Mouse (Mus musculus) myocyte (in vitro differentiated cells): Measurements from ENCODE around the gene Peli2.

Experiments used
- CEBPB ChIP-seq: IDR thresholded peaks from 2 replicates; pipeline ENCODE4 v1.6.1; 2011; ENCODE audit warnings: mild to moderate bottlenecking, moderate library complexity; ENCODE audit not compliant: poor library complexity, insufficient read depth, severe bottlenecking
- E2F4 ChIP-seq: IDR thresholded peaks from one replicate; pipeline ENCODE4 v1.6.1; 2011; ENCODE audit warnings: mild to moderate bottlenecking, control low read depth, moderate library complexity; ENCODE audit not compliant: insufficient read depth
- MAX ChIP-seq: IDR thresholded peaks from one replicate; pipeline ENCODE4 v1.6.1; 2011; ENCODE audit warnings: low read depth, mild to moderate bottlenecking, control low read depth
- MYOG ChIP-seq, 3 experiments: IDR thresholded peaks; one replicate each; pipeline ENCODE4 v1.6.1; 2011; ENCODE audit warnings: control low read depth in 2 of 3, low read depth in 2 of 3, mild to moderate bottlenecking in 2 of 3; ENCODE audit not compliant: insufficient read length in 2 of 3, control insufficient read depth in 1 of 3, insufficient read depth in 1 of 3
- POLR2A ChIP-seq: IDR thresholded peaks from one replicate; pipeline ENCODE4 v1.6.1; 2011; ENCODE audit warnings: low read depth, mild to moderate bottlenecking, control low read depth, moderate library complexity; ENCODE audit not compliant: insufficient read length
- POLR2AphosphoS2 ChIP-seq: IDR thresholded peaks from one replicate; pipeline ENCODE4 v1.6.1; 2011; ENCODE audit warnings: low read depth, control low read depth; ENCODE audit not compliant: insufficient read length
- SRF ChIP-seq: IDR thresholded peaks from one replicate; pipeline ENCODE4 v1.6.1; 2011; ENCODE audit warnings: low read depth; ENCODE audit not compliant: control insufficient read depth, insufficient read length
- TCF12 ChIP-seq: IDR thresholded peaks from one replicate; pipeline ENCODE4 v1.6.1; 2011; ENCODE audit warnings: mild to moderate bottlenecking, control low read depth; ENCODE audit not compliant: poor library complexity, insufficient read depth, severe bottlenecking
- USF1 ChIP-seq: IDR thresholded peaks from one replicate; pipeline ENCODE4 v1.6.1; 2011; ENCODE audit warnings: low read depth, mild to moderate bottlenecking, control low read depth, moderate library complexity

DNA sequence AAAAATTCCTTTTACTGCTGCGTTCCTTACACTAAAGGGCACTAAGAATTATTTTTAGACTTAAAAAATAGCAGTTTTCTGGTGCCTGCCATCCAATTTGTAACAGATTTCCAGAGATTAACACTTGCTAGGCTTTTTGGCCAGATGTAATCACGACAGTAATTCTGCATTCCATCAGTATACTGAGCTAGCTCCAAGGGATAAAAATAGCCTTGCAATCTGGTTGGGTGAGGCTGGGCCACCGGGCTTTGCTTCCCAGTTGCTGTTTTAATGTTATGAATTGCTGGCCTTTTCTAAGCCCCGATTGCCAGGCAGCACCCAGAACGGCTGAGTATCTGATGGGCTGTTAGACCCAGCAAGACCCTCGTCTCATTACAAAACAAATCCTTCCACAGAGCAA is 182.6 kb downstream of the Peli2 start:
- TF ChIP-seq POLR2AphosphoS2 (no peak), USF1 (no peak), POLR2A (no peak), MAX (no peak), TCF12 (no peak), E2F4 (no peak), MYOG (IDR thresholded peaks at IDR 0.05; ENCODE audit: control insufficient read depth in 1 of 3, insufficient read depth in 1 of 3, insufficient read length in 2 of 3, low read depth in 2 of 3) (no peak), CEBPB (no peak), SRF (no peak)
